Mouse (Mus musculus) adrenal gland, adult (tissue): ENCODE measurements around the gene Vps25.
A peak's percentile ranks its signal among the peaks of the same experiment; 100 is the strongest.

Experiments
- DNase-seq, 2 experiments: peaks; one replicate each; pipeline ENCODE4 v3.0.0; 2022 to 2023; ENCODE audit warnings: low spot score in 1 of 2; ENCODE audit not compliant: inconsistent age in 2 of 2

The Vps25 gene

GRCm38 (mm10) chr11:101253613-101254389 is at the start of gene Vps25:
TSS of gene Vps25 (plus strand) at chr11:101253707.
- DNase-seq, result peak; percentile 87 to 96

GRCm38 (mm10) chr11:101211970-101212369 is 41.5 kb upstream of the Vps25 start:
- peak in 1 of 2 experiments; percentile 88 for DNase-seq

- no peak for DNase-seq
Measured at GRCm38 (mm10) chr11:101216936-101217335, 36.6 kb upstream of the Vps25 start.

DNA sequence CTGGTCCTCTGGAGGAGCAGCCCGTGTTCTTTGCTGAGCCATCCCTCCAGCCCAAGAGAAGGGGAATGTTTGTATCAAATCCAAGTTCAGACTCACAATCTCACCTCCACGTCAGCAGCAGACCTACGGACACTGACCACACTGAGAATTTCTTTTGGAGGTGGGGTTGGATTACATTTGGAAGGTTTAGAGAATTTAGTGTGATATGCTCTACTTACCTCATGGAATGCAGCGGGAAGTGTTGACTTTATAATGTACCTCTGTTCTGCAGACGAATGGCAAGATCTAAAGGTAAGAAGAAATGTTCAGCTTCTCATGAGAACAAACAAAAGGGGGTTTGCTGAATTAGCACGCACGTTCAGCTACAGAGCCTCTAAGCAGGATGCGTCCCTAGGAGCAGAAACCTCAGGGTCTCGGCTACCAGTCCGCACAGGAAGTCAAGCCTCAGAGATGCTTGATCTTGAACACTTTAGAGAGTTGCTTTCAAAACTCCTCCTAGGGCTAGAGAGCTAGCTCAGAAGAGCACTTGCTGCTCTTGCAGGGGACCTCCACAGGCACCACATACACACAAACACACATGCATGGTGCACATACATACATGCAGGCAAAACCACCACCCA is 35.0 kb upstream of the Vps25 start:
- no peak for DNase-seq

DNA sequence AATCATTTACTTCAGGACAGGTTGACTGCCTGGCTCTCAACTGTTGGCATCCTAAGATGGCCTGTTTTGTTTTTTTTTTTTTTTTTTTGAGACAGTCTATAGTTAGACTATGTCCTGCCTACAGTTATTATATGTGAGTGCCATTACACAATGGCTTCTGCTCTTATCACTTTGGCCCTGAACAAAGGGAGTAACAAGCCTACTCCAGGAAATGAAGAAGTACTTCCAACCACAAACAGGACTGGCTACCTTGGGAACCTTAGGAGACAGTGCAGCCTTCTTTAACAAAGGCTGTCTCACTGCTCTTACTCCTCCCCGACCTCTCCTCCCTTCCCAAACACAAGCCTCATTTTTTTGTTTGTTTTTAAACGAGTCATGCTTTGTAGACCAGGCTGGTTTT is 32.7 kb upstream of the Vps25 start:
- DNase-seq, result no peak

DNA sequence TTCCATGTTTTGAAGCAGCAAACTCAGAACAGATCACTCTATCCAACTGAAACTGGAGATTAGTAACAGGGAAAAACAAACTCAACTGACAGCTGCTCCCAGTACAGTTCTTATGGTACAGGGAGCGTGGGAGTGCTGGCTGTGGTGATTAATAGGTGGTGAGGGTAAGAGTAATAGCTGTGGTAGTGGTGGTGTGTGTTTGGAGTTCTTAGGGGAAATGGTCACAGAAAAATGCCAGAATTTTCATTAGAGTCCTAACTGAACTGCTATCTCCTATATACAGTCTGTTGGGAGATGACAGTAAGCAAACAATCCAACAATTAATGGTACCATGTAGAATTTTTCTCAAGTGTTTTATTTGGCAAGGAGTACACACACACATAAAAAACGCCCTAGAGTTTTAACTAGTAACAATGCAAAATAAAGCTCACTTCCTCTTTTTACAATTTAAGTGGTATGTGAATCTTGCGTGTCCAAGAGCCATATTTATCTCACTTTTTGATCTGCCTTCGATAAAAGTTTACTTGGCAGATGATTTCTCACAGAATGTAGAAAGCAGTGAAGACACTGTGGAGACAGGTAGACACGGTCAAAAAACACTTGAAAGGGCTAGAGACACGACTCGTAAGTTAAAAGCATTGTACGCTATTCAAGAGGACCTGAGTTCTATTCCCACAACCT is 32.1 kb upstream of the Vps25 start:
- peak in 1 of 2 experiments; percentile 37 for DNase-seq

GRCm38 (mm10) chr11:101224337-101224736 is 29.2 kb upstream of the Vps25 start:
- DNase-seq, result no peak

- peak in 1 of 2 experiments; percentile 31 for DNase-seq
Measured at GRCm38 (mm10) chr11:101225331-101226064, 28.0 kb upstream of the Vps25 start.

GRCm38 (mm10) chr11:101226065-101226701 is 27.3 kb upstream of the Vps25 start, which contains the start of gene Ezh1:
TSS of gene Ezh1 (minus strand) at chr11:101226463.
- DNase-seq, result peak; percentile 91 to 97

DNA sequence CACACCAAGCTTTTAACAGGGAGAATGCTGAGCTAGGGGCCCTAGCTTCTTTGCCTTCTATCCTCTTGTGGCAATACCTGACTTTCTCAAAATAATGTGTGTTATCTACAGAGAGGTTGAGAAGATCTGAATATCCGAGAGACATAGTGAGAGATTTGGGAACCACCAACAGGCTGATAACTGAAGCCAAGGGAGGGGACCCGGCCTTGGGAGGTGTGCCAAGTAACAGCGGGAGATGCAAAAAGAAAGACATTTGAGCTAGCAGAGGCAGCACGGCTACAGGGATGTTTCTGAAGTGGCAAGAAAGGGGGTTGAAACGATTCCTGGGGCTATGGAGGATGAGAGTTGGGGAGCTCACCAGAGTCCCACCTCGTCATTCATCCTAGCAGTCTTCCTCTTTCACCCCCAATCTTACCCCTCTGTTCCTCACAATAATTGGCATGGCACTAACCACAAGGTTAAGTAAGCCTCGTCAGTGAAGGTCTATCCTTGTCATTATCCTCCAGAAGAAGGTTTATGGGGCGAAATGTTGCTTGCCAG is 24.1 kb upstream of the Vps25 start:
- DNase-seq, result peak; percentile 62 to 81

- DNase-seq, result no peak
Measured at GRCm38 (mm10) chr11:101230061-101230511, 23.4 kb upstream of the Vps25 start.

DNA sequence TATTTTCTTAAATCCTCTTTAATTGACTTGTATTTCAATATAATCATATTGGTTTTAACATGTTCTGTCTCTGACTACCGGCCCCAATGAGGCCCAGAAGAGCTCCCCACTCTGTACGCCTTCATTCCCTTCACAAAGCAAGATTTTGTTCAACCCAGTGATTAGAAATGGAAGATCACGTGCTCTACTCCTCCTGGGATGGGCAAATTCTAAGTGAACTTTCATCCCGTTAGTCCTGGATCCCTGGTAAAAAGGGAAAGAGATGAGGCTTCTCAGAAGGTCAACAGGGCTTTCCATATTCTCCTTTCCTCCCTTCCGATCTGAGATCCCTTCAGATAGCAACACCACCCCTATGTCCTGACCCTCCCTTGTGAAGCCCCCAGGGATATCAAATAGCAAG is 23.0 kb upstream of the Vps25 start:
- no peak for DNase-seq

GRCm38 (mm10) chr11:101230991-101231871 is 22.3 kb upstream of the Vps25 start:
- peak; percentile 54 to 75 for DNase-seq

GRCm38 (mm10) chr11:101232010-101232839 is 21.3 kb upstream of the Vps25 start:
- DNase-seq, result peak in 1 of 2 experiments; percentile 68

DNA sequence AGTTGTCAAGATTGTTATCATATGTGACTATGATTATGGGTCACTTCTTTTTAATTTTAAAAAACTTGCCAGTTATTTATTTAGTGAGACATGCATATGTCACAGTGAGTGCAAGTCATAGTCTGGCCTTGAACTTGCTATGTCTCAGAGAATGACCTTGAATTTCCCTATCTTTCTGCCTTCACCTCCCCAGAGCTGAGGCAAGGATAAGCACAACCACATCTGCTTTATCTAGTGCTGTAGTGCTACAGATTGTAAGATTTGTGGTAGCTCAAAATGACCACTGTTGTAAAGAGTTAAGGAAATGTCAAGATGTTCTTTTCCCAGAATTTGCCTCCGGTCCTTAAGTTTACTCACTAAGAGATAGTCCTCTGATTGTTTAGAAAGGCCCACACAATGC is 20.3 kb upstream of the Vps25 start:
- DNase-seq, result no peak

DNA sequence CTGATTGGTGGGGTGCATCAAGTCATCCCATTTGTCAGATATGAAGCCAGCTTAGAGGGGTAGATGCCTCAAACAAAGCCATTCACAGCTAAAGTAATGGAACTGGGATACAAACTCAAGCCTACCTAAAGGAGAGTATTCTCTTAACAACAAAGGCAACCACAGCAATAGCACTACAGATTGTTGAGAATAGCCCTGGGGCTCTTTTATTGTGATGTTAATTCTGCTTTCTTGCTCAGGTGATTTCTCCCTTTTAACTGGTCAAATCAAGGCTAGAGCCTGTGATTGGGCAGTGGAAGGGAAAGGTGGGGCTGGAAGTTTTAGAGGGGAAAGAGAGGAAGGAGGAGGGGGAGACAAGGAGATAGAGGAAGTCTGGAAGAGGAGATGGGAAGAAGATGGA is 19.4 kb upstream of the Vps25 start:
- DNase-seq, result no peak

GRCm38 (mm10) chr11:101235429-101235828 is 18.1 kb upstream of the Vps25 start:
- DNase-seq, result no peak

DNA sequence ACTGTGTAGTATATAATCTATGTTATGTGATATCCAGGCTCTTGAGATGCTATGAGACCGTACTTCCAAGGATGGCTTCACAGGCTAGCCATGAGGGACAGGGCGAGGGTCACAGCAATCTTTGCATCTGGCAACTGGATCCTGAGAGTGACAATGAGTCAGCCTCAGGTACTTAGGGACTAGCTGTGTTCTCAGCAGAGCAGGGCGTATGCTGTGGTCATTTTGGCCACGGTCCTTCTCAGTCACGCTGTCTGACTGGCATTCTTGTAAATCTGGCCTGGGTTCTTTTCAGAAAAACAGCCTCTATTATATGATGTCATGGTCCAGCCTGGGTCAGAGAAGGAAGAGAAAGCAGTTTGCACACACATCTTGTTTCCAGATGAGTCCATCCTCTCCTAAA is 16.7 kb upstream of the Vps25 start:
- no peak for DNase-seq
